In genomic region chr8:82841520-82842142, GRCm38 (mm10) we compare ENCODE assay signal across 11 mouse cellular contexts. TPM values are rescaled to one million over a fixed set of nuclear protein-coding genes. Genes with fewer than 3 reads are reported as not detected.
DNase-seq lines count a peak whose midpoint lies in the region; ATAC-seq and TF ChIP-seq lines count a peak whose summit lies in the region.
"Had no signal": no experiment of that assay in that cellular context is flagged by ENCODE, and none has a peak within 500 bp of the region (broad histone marks: within the 10 kb centered on the region; RNA-seq: fewer than 3 reads in every experiment).

No protein-coding gene starts in this region.

- in situ Hi-C loops in CH12.LX (cut with MboI; ENCODE audit: low pct_ligation_motif_present, low pct_unique_long_range_greater_than_20kb, low sequenced_read_pairs), result loop anchor here (25.0 kb wide), 1 partner anchor 504 kb away; no protein-coding TSS in a partner anchor

- H3K9me3 ChIP-seq in intestine, postnatal 0 days (ENCODE audit: control insufficient read depth), result no peaks in the 10 kb centered on the region
- H3K9me3 ChIP-seq in intestine, embryonic 16.5 days (ENCODE audit: control insufficient read depth, low read length), result no peaks in the 10 kb centered on the region
- H3K9me3 ChIP-seq in CH12.LX (replicated peaks; ENCODE audit: low read length), result no peaks in the 10 kb centered on the region
- no peaks in the 10 kb centered on the region for H3K9me3 ChIP-seq in forebrain, postnatal 0 days (ENCODE audit: low read length)
- H3K9me3 ChIP-seq: embryonic facial prominence, embryonic 15.5 days; lung, embryonic 15.5 days; neural tube, embryonic 15.5 days had no signal

- 43% methylated on average over 6 of the region's 6 CpGs for WGBS in intestine, postnatal 0 days
- WGBS in intestine, embryonic 16.5 days, result 49% methylated on average over 6 of the region's 6 CpGs
- WGBS in forebrain, postnatal 0 days, result 63% methylated on average over 6 of the region's 6 CpGs

- H3K4me3 ChIP-seq in intestine, postnatal 0 days (ENCODE audit: low read depth, low read length), result no peak overlapping the region
- H3K4me3 ChIP-seq in intestine, embryonic 16.5 days (ENCODE audit: low read length), result no peak overlapping the region
- H3K4me3 ChIP-seq in CH12.LX (replicated peaks in 1 of 3; ENCODE audit: low read depth in 2 of 3, low read length in 2 of 3, poor library complexity in 1 of 3), result no peak overlapping the region
- H3K4me3 ChIP-seq in forebrain, postnatal 0 days (ENCODE audit: low read depth, low read length), result no peak overlapping the region
- H3K4me3 ChIP-seq: embryonic facial prominence, embryonic 15.5 days; lung, embryonic 15.5 days; neural tube, embryonic 15.5 days had no signal

- no peaks in the 10 kb centered on the region for H3K4me1 ChIP-seq in intestine, postnatal 0 days (replicated peaks; ENCODE audit: control insufficient read depth, insufficient read depth, low read length)
- no peaks in the 10 kb centered on the region for H3K4me1 ChIP-seq in intestine, embryonic 16.5 days (ENCODE audit: control insufficient read depth, insufficient read depth, low read length)
- peaks cover 6 to 32% of the 10 kb centered on the region in 2 experiments for H3K4me1 ChIP-seq in CH12.LX (ENCODE audit: control insufficient read depth in 1 of 2, insufficient read depth in 2 of 2)
- H3K4me1 ChIP-seq in forebrain, postnatal 0 days (ENCODE audit: insufficient read depth), result no peaks in the 10 kb centered on the region
- H3K4me1 ChIP-seq: embryonic facial prominence, embryonic 15.5 days; neural tube, embryonic 15.5 days had no signal

- intact Hi-C loops in left cerebral cortex, postnatal 36 days (cut with DNase I), result loop anchor here (5.0 kb wide), 1 partner anchor 1494 kb away; no protein-coding TSS in a partner anchor

- DNase-seq in 3T3-L1 (ENCODE audit: low read depth, low spot score) (peak; percentile 70), CH12.LX (ENCODE audit: extremely low read depth) (no peak)
- DNase-seq in forebrain, postnatal 0 days, result peak; percentile 24
- no peak for DNase-seq in left cerebral cortex, postnatal 36 days (ENCODE audit: low spot score in 2 of 2)
- DNase-seq: gastrocnemius, postnatal 36 days had no signal

- no peak for TF ChIP-seq POLR2A in CH12.LX (IDR thresholded peaks at IDR 0.05; ENCODE audit: low read depth, low read length)

- TF ChIP-seq RAD21 in CH12.LX (IDR thresholded peaks at IDR 0.05; ENCODE audit: low read depth, low read length), result peak; percentile 85

- ATAC-seq in intestine, postnatal 0 days, result no peak
- no peak for ATAC-seq in intestine, embryonic 16.5 days
- peak; percentile 54; the same call in 1 of the 2 replicates for ATAC-seq in forebrain, postnatal 0 days
- no peak for ATAC-seq in monocyte, adult 5-6 weeks (replicated peaks; ENCODE audit: insufficient number of reproducible peaks, low FRiP score, low TSS enrichment, poor library complexity, severe bottlenecking)

- no peaks in the 10 kb centered on the region for H3K79me2 ChIP-seq in CH12.LX (replicated peaks; ENCODE audit: control insufficient read depth, extremely low read depth, insufficient read depth, poor library complexity, severe bottlenecking)

- peak; percentile 69 for TF ChIP-seq CTCF in intestine, postnatal 0 days (IDR thresholded peaks at IDR 0.05; ENCODE audit: low read depth)
- TF ChIP-seq CTCF in CH12.LX (conservative IDR thresholded peaks at IDR 0.05 in 1 of 2, IDR thresholded peaks at IDR 0.05 in 1 of 2; ENCODE audit: low read depth in 2 of 2, low read length in 2 of 2), result peak; percentile 30 to 75; a peak in 3 of 4 replicates
- peak; percentile 60 for TF ChIP-seq CTCF in forebrain, postnatal 0 days (IDR thresholded peaks at IDR 0.05; ENCODE audit: low read depth)

- no peak overlapping the region for H3K9ac ChIP-seq in intestine, postnatal 0 days (ENCODE audit: low read depth, low read length)
- H3K9ac ChIP-seq in intestine, embryonic 16.5 days (ENCODE audit: low read depth, low read length), result no peak overlapping the region
- H3K9ac ChIP-seq in CH12.LX (ENCODE audit: insufficient read depth, low read depth), result no peak overlapping the region
- no peak overlapping the region for H3K9ac ChIP-seq in forebrain, postnatal 0 days
- H3K9ac ChIP-seq: embryonic facial prominence, embryonic 15.5 days; lung, embryonic 15.5 days; neural tube, embryonic 15.5 days had no signal

- H3K36me3 ChIP-seq in intestine, postnatal 0 days (ENCODE audit: control insufficient read depth, insufficient read depth), result no peaks in the 10 kb centered on the region
- H3K36me3 ChIP-seq in intestine, embryonic 16.5 days (ENCODE audit: control insufficient read depth, insufficient read depth, low read length), result no peaks in the 10 kb centered on the region
- no peaks in the 10 kb centered on the region for H3K36me3 ChIP-seq in CH12.LX (replicated peaks in 1 of 2; ENCODE audit: control insufficient read depth in 1 of 2, insufficient read depth in 1 of 2, low read length in 1 of 2)
- no peaks in the 10 kb centered on the region for H3K36me3 ChIP-seq in forebrain, postnatal 0 days (ENCODE audit: insufficient read depth)
- H3K36me3 ChIP-seq: embryonic facial prominence, embryonic 15.5 days; lung, embryonic 15.5 days; neural tube, embryonic 15.5 days had no signal

- no peak for TF ChIP-seq EP300 in CH12.LX (IDR thresholded peaks at IDR 0.05; ENCODE audit: low read length)

- no peak overlapping the region for H3K4me2 ChIP-seq in intestine, postnatal 0 days (replicated peaks; ENCODE audit: low read depth)
- no peak overlapping the region for H3K4me2 ChIP-seq in intestine, embryonic 16.5 days (ENCODE audit: low read depth, low read length)
- H3K4me2 ChIP-seq in CH12.LX (ENCODE audit: insufficient read depth, low read depth, poor library complexity, severe bottlenecking), result no peak overlapping the region
- no peak overlapping the region for H3K4me2 ChIP-seq in forebrain, postnatal 0 days (ENCODE audit: low read depth)
- H3K4me2 ChIP-seq: embryonic facial prominence, embryonic 15.5 days; lung, embryonic 15.5 days; neural tube, embryonic 15.5 days had no signal

- no peak overlapping the region for H3K27ac ChIP-seq in intestine, postnatal 0 days (ENCODE audit: low read depth, low read length)
- H3K27ac ChIP-seq in intestine, embryonic 16.5 days (ENCODE audit: low read length), result no peak overlapping the region
- no peak overlapping the region for H3K27ac ChIP-seq in CH12.LX (ENCODE audit: insufficient read depth, low read depth)
- no peak overlapping the region for H3K27ac ChIP-seq in forebrain, postnatal 0 days (ENCODE audit: low read depth, low read length)
- H3K27ac ChIP-seq: embryonic facial prominence, embryonic 15.5 days; lung, embryonic 15.5 days; neural tube, embryonic 15.5 days had no signal

- dilution Hi-C loops in CH12.LX (cut with MboI; ENCODE audit: extremely low pct_ligation_motif_present, extremely low pct_unique_long_range_greater_than_20kb, low sequenced_read_pairs), result no loop called here

- H3K27me3 ChIP-seq in intestine, postnatal 0 days (replicated peaks; ENCODE audit: control insufficient read depth, insufficient read depth, low read length), result no peaks in the 10 kb centered on the region
- no peaks in the 10 kb centered on the region for H3K27me3 ChIP-seq in intestine, embryonic 16.5 days (replicated peaks; ENCODE audit: control insufficient read depth, insufficient read depth, low read length)
- H3K27me3 ChIP-seq in CH12.LX (replicated peaks), result no peaks in the 10 kb centered on the region
- no peaks in the 10 kb centered on the region for H3K27me3 ChIP-seq in forebrain, postnatal 0 days (ENCODE audit: insufficient read depth, low read length)
- H3K27me3 ChIP-seq: embryonic facial prominence, embryonic 15.5 days; lung, embryonic 15.5 days; neural tube, embryonic 15.5 days had no signal

TF ChIP-seq in CH12.LX, 34 proteins besides CTCF, POLR2A, EP300 and RAD21:
- peak; percentile 53 for TF ChIP-seq SMC3 (IDR thresholded peaks at IDR 0.05; ENCODE audit: low read depth, low read length)
- TF ChIP-seq HCFC1 (IDR thresholded peaks at IDR 0.05; ENCODE audit: low read depth, low read length), result no peak
- TF ChIP-seq ZC3H11A (IDR thresholded peaks at IDR 0.05; ENCODE audit: low read depth, low read length), result peak; percentile 34; the same call in 1 of the 2 replicates

RNA-seq across cellular contexts. Expression of gene Rnf150, which starts 21.5 kb away (rescaled TPM):
- polyA plus RNA-seq in intestine, postnatal 0 days (2015; fragmentation: Nextera tagmentation; extraction: Ambion mirVana), result 0.38 and 0.53 TPM in 2 replicates
- 0.71 and 0.77 TPM in 2 replicates for polyA plus RNA-seq in intestine, embryonic 16.5 days (2015; fragmentation: Nextera tagmentation; extraction: Ambion mirVana)
- 0.08 and 0.13 TPM in 2 replicates for total RNA-seq in CH12.LX (2012; rRNA removed)
- total RNA-seq in CH12.LX (2014; rRNA removed), result 0.32 and 0.39 TPM in 2 replicates
- 0.31 and 0.50 TPM in 2 replicates for polyA plus RNA-seq in CH12.LX (2012; ENCODE audit: insufficient read length, low read depth)
- 10.2 and 12.3 TPM in 2 replicates for total RNA-seq in forebrain, postnatal 0 days (2014; rRNA removed)
- polyA plus RNA-seq in forebrain, postnatal 0 days (2015; fragmentation: Nextera tagmentation; extraction: Ambion mirVana), result 0.67 and 1.3 TPM in 2 replicates
- 0.95 to 1.5 TPM (median 1.2 TPM) in 3 replicates for total RNA-seq in monocyte, adult 5-6 weeks (2017)
- total RNA-seq in left cerebral cortex, postnatal 36 days (2021), result 10 to 100 TPM; 41.4 to 53.2 TPM

Comparison
In these comparisons a context has a peak if more than half of its experiments do, and no peak if none do; other contexts are left out.
1. DNase-seq: peak in 3T3-L1 (single experiment) and forebrain, postnatal 0 days (single experiment); none in CH12.LX (single experiment) and left cerebral cortex, postnatal 36 days (0 of 2).
2. Peak in every context shown above with its lines, with median percentiles within 50 percentile points of each other: CTCF ChIP-seq.